Mouse (Mus musculus) myocyte (in vitro differentiated cells): ENCODE results near the gene Tmem274. TPM values are rescaled to one million over a fixed set of nuclear protein-coding genes. Genes with fewer than 3 reads are reported as not detected.

Experiments used
- H3K27me3 ChIP-seq: one replicate; pipeline ENCODE4 v1.6.1; 2011; ENCODE audit not compliant: control insufficient read depth, insufficient read depth, insufficient read length
- H3K36me3 ChIP-seq: one replicate; pipeline ENCODE4 v1.6.1; 2011; ENCODE audit not compliant: control insufficient read depth, insufficient read depth
- H3K4me2 ChIP-seq: one replicate; pipeline ENCODE4 v1.6.1; 2011; ENCODE audit warnings: low read depth, control low read depth
- H3K4me3 ChIP-seq: one replicate; pipeline ENCODE4 v1.5.1; 2011; ENCODE audit warnings: mild to moderate bottlenecking, control low read depth, moderate library complexity
- H3K79me2 ChIP-seq: one replicate; pipeline ENCODE4 v1.6.1; 2011; ENCODE audit not compliant: control insufficient read depth, insufficient read depth
- H3ac ChIP-seq: one replicate; pipeline ENCODE4 v1.6.1; 2011; ENCODE audit not compliant: control insufficient read depth, insufficient read length
- CEBPB ChIP-seq: IDR thresholded peaks from 2 replicates; pipeline ENCODE4 v1.6.1; 2011; ENCODE audit warnings: mild to moderate bottlenecking, moderate library complexity; ENCODE audit not compliant: poor library complexity, insufficient read depth, severe bottlenecking
- E2F4 ChIP-seq: IDR thresholded peaks from one replicate; pipeline ENCODE4 v1.6.1; 2011; ENCODE audit warnings: mild to moderate bottlenecking, control low read depth, moderate library complexity; ENCODE audit not compliant: insufficient read depth
- MAX ChIP-seq: IDR thresholded peaks from one replicate; pipeline ENCODE4 v1.6.1; 2011; ENCODE audit warnings: low read depth, mild to moderate bottlenecking, control low read depth
- MYOD1 ChIP-seq, 3 experiments: IDR thresholded peaks; one replicate each; pipeline ENCODE4 v1.6.1; 2011; ENCODE audit warnings: control low read depth in 2 of 3, low read depth in 2 of 3, mild to moderate bottlenecking in 2 of 3, moderate library complexity in 1 of 3; ENCODE audit not compliant: insufficient read length in 2 of 3, control insufficient read depth in 1 of 3
- MYOG ChIP-seq, 3 experiments: IDR thresholded peaks; one replicate each; pipeline ENCODE4 v1.6.1; 2011; ENCODE audit warnings: control low read depth in 2 of 3, low read depth in 2 of 3, mild to moderate bottlenecking in 2 of 3; ENCODE audit not compliant: insufficient read length in 2 of 3, control insufficient read depth in 1 of 3, insufficient read depth in 1 of 3
- POLR2A ChIP-seq: IDR thresholded peaks from one replicate; pipeline ENCODE4 v1.6.1; 2011; ENCODE audit warnings: low read depth, mild to moderate bottlenecking, control low read depth, moderate library complexity; ENCODE audit not compliant: insufficient read length
- POLR2AphosphoS2 ChIP-seq: IDR thresholded peaks from one replicate; pipeline ENCODE4 v1.6.1; 2011; ENCODE audit warnings: low read depth, control low read depth; ENCODE audit not compliant: insufficient read length
- REST ChIP-seq: IDR thresholded peaks from one replicate; pipeline ENCODE4 v1.6.1; 2011; ENCODE audit warnings: mild to moderate bottlenecking, control low read depth, moderate library complexity; ENCODE audit not compliant: insufficient read depth, insufficient read length
- SRF ChIP-seq: IDR thresholded peaks from one replicate; pipeline ENCODE4 v1.6.1; 2011; ENCODE audit warnings: low read depth; ENCODE audit not compliant: control insufficient read depth, insufficient read length
- TCF12 ChIP-seq: IDR thresholded peaks from one replicate; pipeline ENCODE4 v1.6.1; 2011; ENCODE audit warnings: mild to moderate bottlenecking, control low read depth; ENCODE audit not compliant: poor library complexity, insufficient read depth, severe bottlenecking
- TCF3 ChIP-seq: IDR thresholded peaks from one replicate; pipeline ENCODE4 v1.6.1; 2011; ENCODE audit warnings: low read depth, control low read depth; ENCODE audit not compliant: insufficient read length
- USF1 ChIP-seq: IDR thresholded peaks from one replicate; pipeline ENCODE4 v1.6.1; 2011; ENCODE audit warnings: low read depth, mild to moderate bottlenecking, control low read depth, moderate library complexity
- polyA plus RNA-seq: library from polyadenylated mRNA; unstranded; fragments of >200 nt; fragmentation: generic; extraction: Trizol; gene quantifications from one replicate; pipeline ENCODE4 v1.2.1, GENCODE M21; 2012; ENCODE audit warnings: missing spikeins

The Tmem274 gene
- polyA plus RNA-seq, 1 experiment, result not detected

- no peak overlapping the region for H3ac ChIP-seq
- no peak overlapping the region for H3K4me2 ChIP-seq
- no peak overlapping the region for H3K4me3 ChIP-seq
- H3K36me3 ChIP-seq, result peaks cover 26% of the 10 kb centered on the region
- no peaks in the 10 kb centered on the region for H3K79me2 ChIP-seq
- no peaks in the 10 kb centered on the region for H3K27me3 ChIP-seq
- TF ChIP-seq TCF3 (no peak), E2F4 (no peak), CEBPB (no peak), MAX (no peak)
Observed at GRCm38 (mm10) chr4:149498901-149499300, 21.7 kb downstream of the Tmem274 start.

GRCm38 (mm10) chr4:149499790-149500189 lies 22.6 kb downstream of the Tmem274 start:
- peaks cover 19% of the 10 kb centered on the region for H3K36me3 ChIP-seq
- no peak for TF ChIP-seq REST
- no peak for TF ChIP-seq SRF
- no peak for TF ChIP-seq CEBPB
- no peak for TF ChIP-seq USF1
- no peak for TF ChIP-seq TCF12
- TF ChIP-seq MYOD1 (IDR thresholded peaks at IDR 0.05; ENCODE audit: control insufficient read depth in 1 of 3, insufficient read length in 2 of 3, low read depth in 2 of 3), result no peak
- TF ChIP-seq POLR2A, result no peak
- no peak for TF ChIP-seq E2F4
- no peak for TF ChIP-seq TCF3
- TF ChIP-seq POLR2AphosphoS2, result no peak
- no peak for TF ChIP-seq MYOG (IDR thresholded peaks at IDR 0.05; ENCODE audit: control insufficient read depth in 1 of 3, insufficient read depth in 1 of 3, insufficient read length in 2 of 3, low read depth in 2 of 3)
- no peak for TF ChIP-seq MAX

GRCm38 (mm10) chr4:149504363-149504762 lies 27.2 kb downstream of the Tmem274 start:
- no peaks in the 10 kb centered on the region for H3K79me2 ChIP-seq
- H3K4me2 ChIP-seq, result no peak overlapping the region
- no peak overlapping the region for H3K4me3 ChIP-seq
- no peak overlapping the region for H3ac ChIP-seq
- TF ChIP-seq MAX, result no peak
- peak; percentile 41 for TF ChIP-seq POLR2AphosphoS2
- no peak for TF ChIP-seq REST
- TF ChIP-seq CEBPB, result no peak
- no peak for TF ChIP-seq TCF12
- no peak for TF ChIP-seq POLR2A
- no peaks in the 10 kb centered on the region for H3K27me3 ChIP-seq
- peaks cover 7% of the 10 kb centered on the region for H3K36me3 ChIP-seq

More at GRCm38 (mm10) chr4:149499790-149500189, 22.6 kb downstream of the Tmem274 start:
- no peaks in the 10 kb centered on the region for H3K79me2 ChIP-seq
- H3ac ChIP-seq, result no peak overlapping the region
- no peak overlapping the region for H3K4me3 ChIP-seq
- no peaks in the 10 kb centered on the region for H3K27me3 ChIP-seq
- no peak overlapping the region for H3K4me2 ChIP-seq

- TF ChIP-seq USF1, result no peak
- no peak for TF ChIP-seq REST
- no peak for TF ChIP-seq TCF3
- TF ChIP-seq E2F4, result no peak
- TF ChIP-seq POLR2A, result no peak
- no peak for TF ChIP-seq TCF12
- TF ChIP-seq MYOG (IDR thresholded peaks at IDR 0.05; ENCODE audit: control insufficient read depth in 1 of 3, insufficient read depth in 1 of 3, insufficient read length in 2 of 3, low read depth in 2 of 3), result no peak
- no peak for TF ChIP-seq MYOD1 (IDR thresholded peaks at IDR 0.05; ENCODE audit: control insufficient read depth in 1 of 3, insufficient read length in 2 of 3, low read depth in 2 of 3)
- TF ChIP-seq SRF, result no peak
- TF ChIP-seq MAX, result no peak
- TF ChIP-seq CEBPB, result no peak
- no peak for TF ChIP-seq POLR2AphosphoS2
- Histone ChIP-seq H3K79me2 (no peaks in the 10 kb centered on the region), H3K27me3 (no peaks in the 10 kb centered on the region), H3ac (no peak overlapping the region), H3K36me3 (peaks cover 3% of the 10 kb centered on the region), H3K4me2 (no peak overlapping the region), H3K4me3 (no peak overlapping the region)
Observed at GRCm38 (mm10) chr4:149504858-149505257, 27.7 kb downstream of the Tmem274 start.

- no peak overlapping the region for H3ac ChIP-seq
- H3K4me2 ChIP-seq, result no peak overlapping the region
- no peaks in the 10 kb centered on the region for H3K79me2 ChIP-seq
- H3K4me3 ChIP-seq, result no peak overlapping the region
- H3K27me3 ChIP-seq, result no peaks in the 10 kb centered on the region
- H3K36me3 ChIP-seq, result peaks cover 3% of the 10 kb centered on the region
- TF ChIP-seq REST (no peak), MYOG (IDR thresholded peaks at IDR 0.05; ENCODE audit: control insufficient read depth in 1 of 3, insufficient read depth in 1 of 3, insufficient read length in 2 of 3, low read depth in 2 of 3) (no peak), TCF12 (no peak), E2F4 (no peak), MAX (no peak), POLR2A (no peak), MYOD1 (IDR thresholded peaks at IDR 0.05; ENCODE audit: control insufficient read depth in 1 of 3, insufficient read length in 2 of 3, low read depth in 2 of 3) (no peak), POLR2AphosphoS2 (no peak), TCF3 (no peak)
Observed at GRCm38 (mm10) chr4:149505261-149505967, 28.2 kb downstream of the Tmem274 start.
